8 mouse cellular contexts compared by ENCODE assay signal in the genomic region with DNA sequence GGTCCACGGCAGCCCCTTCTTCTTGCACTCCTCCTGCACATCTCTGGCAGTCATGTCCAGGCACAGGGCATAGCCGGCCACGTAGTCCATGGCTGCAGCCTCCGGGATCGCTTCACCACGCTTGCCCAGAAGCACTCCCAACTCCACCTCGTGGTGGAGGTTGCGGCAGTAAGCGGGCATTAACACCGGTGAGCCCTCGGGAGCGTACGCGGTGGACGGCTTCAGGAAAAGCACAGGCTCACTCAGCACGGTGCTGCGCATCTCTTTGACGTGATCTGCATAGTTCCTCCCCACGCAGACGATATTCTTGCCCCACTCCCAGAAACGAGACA. TPM values are rescaled to one million over a fixed set of nuclear protein-coding genes. Genes with fewer than 3 reads are reported as not detected.
DNase-seq lines count a peak whose midpoint lies in the region; ATAC-seq and TF ChIP-seq lines count a peak whose summit lies in the region.

No protein-coding gene starts in this region.

- no peak for TF ChIP-seq CTCF in E14TG2a.4 (conservative IDR thresholded peaks at IDR 0.05; ENCODE audit: low read length)

- peak overlapping the region; percentile 85 for H3K4me3 ChIP-seq in heart, embryonic 10.5 days
- peak overlapping the region; percentile 98 for H3K4me3 ChIP-seq in E14TG2a.4 (replicated peaks; ENCODE audit: low read length)
- H3K4me3 ChIP-seq in forebrain, embryonic 11.5 days (ENCODE audit: low read depth, low read length), result peak overlapping the region; percentile 76
- peak overlapping the region; percentile 91 for H3K4me3 ChIP-seq in liver, embryonic 13.5 days (replicated peaks)

- peak; percentile 66; the same call in 1 of the 2 replicates for ATAC-seq in forebrain, embryonic 11.5 days (replicated peaks; ENCODE audit: low FRiP score)
- peak; percentile 32 for ATAC-seq in liver, embryonic 13.5 days (ENCODE audit: low read depth)

- no peaks in the 10 kb centered on the region for H3K9me3 ChIP-seq in heart, embryonic 10.5 days
- no peaks in the 10 kb centered on the region for H3K9me3 ChIP-seq in E14TG2a.4 (ENCODE audit: low read length)
- H3K9me3 ChIP-seq in forebrain, embryonic 11.5 days (ENCODE audit: control insufficient read depth, low read length), result no peaks in the 10 kb centered on the region
- H3K9me3 ChIP-seq in liver, embryonic 13.5 days (replicated peaks), result no peaks in the 10 kb centered on the region

- WGBS in heart, embryonic 10.5 days, result under 1% methylated on average over 21 of the region's 21 CpGs
- WGBS in forebrain, embryonic 11.5 days, result 0% methylated on average over 21 of the region's 21 CpGs
- under 1% methylated on average over 21 of the region's 21 CpGs for WGBS in liver, embryonic 13.5 days (ENCODE audit: insufficient replicate concordance)

- H3K27ac ChIP-seq in heart, embryonic 10.5 days, result peak overlapping the region; percentile 96
- H3K27ac ChIP-seq in forebrain, embryonic 11.5 days (ENCODE audit: low read depth, low read length), result peak overlapping the region; percentile 79; the same call in 1 of the 2 replicates
- H3K27ac ChIP-seq in liver, embryonic 13.5 days, result peak overlapping the region; percentile 99

- H3K27me3 ChIP-seq in heart, embryonic 10.5 days (ENCODE audit: insufficient read depth, poor library complexity, severe bottlenecking), result peaks cover 11% of the 10 kb centered on the region
- peaks cover 10% of the 10 kb centered on the region for H3K27me3 ChIP-seq in E14TG2a.4 (ENCODE audit: insufficient read depth, low read length)
- H3K27me3 ChIP-seq in forebrain, embryonic 11.5 days (ENCODE audit: control insufficient read depth, insufficient read depth, low read length), result peaks cover 9% of the 10 kb centered on the region
- 0 out of 2 replicates have a peak, but pooled peaks cover 4% of the 10 kb centered on the region for H3K27me3 ChIP-seq in liver, embryonic 13.5 days

- H3K4me1 ChIP-seq in heart, embryonic 10.5 days, result peaks cover 21% of the 10 kb centered on the region
- peaks cover 29% of the 10 kb centered on the region for H3K4me1 ChIP-seq in E14TG2a.4 (replicated peaks; ENCODE audit: low read depth, low read length)
- peaks cover 10% of the 10 kb centered on the region for H3K4me1 ChIP-seq in forebrain, embryonic 11.5 days (replicated peaks; ENCODE audit: control insufficient read depth, insufficient read depth, low read length)
- H3K4me1 ChIP-seq in liver, embryonic 13.5 days (replicated peaks), result peaks cover 40% of the 10 kb centered on the region

- no peak for DNase-seq in heart, embryonic 10.5 days (ENCODE audit: low spot score)
- DNase-seq in heart, adult 11 months, result no peak
- DNase-seq in forebrain, embryonic 11.5 days (ENCODE audit: low spot score), result no peak
- DNase-seq in liver, embryonic 13.5 days, result no peak
- DNase-seq in urinary bladder, adult 18-20 months (ENCODE audit: low spot score in 2 of 2), result no peak
- DNase-seq in cerebellum, postnatal 25 days, result no peak
- no peak for DNase-seq in thymus, postnatal 14 days

- peak overlapping the region; percentile 84 for H3K4me2 ChIP-seq in forebrain, embryonic 11.5 days (ENCODE audit: low read depth, low read length, severe bottlenecking)
- H3K4me2 ChIP-seq in liver, embryonic 13.5 days, result peak overlapping the region; percentile 85

- peak overlapping the region; percentile 70 for H3K9ac ChIP-seq in forebrain, embryonic 11.5 days (ENCODE audit: low read length)
- H3K9ac ChIP-seq in liver, embryonic 13.5 days, result peak overlapping the region; percentile 96

- peaks cover 15% of the 10 kb centered on the region; the same call in 1 of the 2 replicates for H3K36me3 ChIP-seq in heart, embryonic 10.5 days
- H3K36me3 ChIP-seq in E14TG2a.4 (ENCODE audit: insufficient read depth, low read length), result peaks cover 24% of the 10 kb centered on the region
- no peaks in the 10 kb centered on the region for H3K36me3 ChIP-seq in forebrain, embryonic 11.5 days (ENCODE audit: control insufficient read depth, insufficient read depth, low read length)
- H3K36me3 ChIP-seq in liver, embryonic 13.5 days, result peaks cover 22% of the 10 kb centered on the region

RNA-seq across cellular contexts. Expression of a gene that starts 0.5 kb away (rescaled TPM):
- polyA plus RNA-seq in heart, embryonic 10.5 days (2016; fragmentation: Nextera tagmentation; extraction: Ambion mirVana), result 31.4 and 37.8 TPM in 2 replicates
- polyA plus RNA-seq in forebrain, embryonic 11.5 days (2014; fragmentation: Nextera tagmentation; extraction: Ambion mirVana), result 18.2 and 19.3 TPM in 2 replicates
- 34.6 and 34.9 TPM in 2 replicates for polyA plus RNA-seq in liver, embryonic 13.5 days (2015; fragmentation: Nextera tagmentation; extraction: Ambion mirVana)

RNA-seq across cellular contexts. Expression of a gene that starts 9.8 kb away (rescaled TPM):
- 38.9 and 49.0 TPM in 2 replicates for polyA plus RNA-seq in heart, embryonic 10.5 days (2016; fragmentation: Nextera tagmentation; extraction: Ambion mirVana)
- polyA plus RNA-seq in forebrain, embryonic 11.5 days (2014; fragmentation: Nextera tagmentation; extraction: Ambion mirVana), result 25.4 and 26.7 TPM in 2 replicates
- polyA plus RNA-seq in liver, embryonic 13.5 days (2015; fragmentation: Nextera tagmentation; extraction: Ambion mirVana), result 79.5 and 83.1 TPM in 2 replicates

RNA-seq across cellular contexts. Expression of a gene that starts 16.1 kb away (rescaled TPM):
- 0.21 and 0.85 TPM in 2 replicates for polyA plus RNA-seq in heart, embryonic 10.5 days (2016; fragmentation: Nextera tagmentation; extraction: Ambion mirVana)
- polyA plus RNA-seq in forebrain, embryonic 11.5 days (2014; fragmentation: Nextera tagmentation; extraction: Ambion mirVana), result not detected in 2 replicates
- polyA plus RNA-seq in liver, embryonic 13.5 days (2015; fragmentation: Nextera tagmentation; extraction: Ambion mirVana), result 5.1 and 6.0 TPM in 2 replicates

RNA-seq across cellular contexts. Expression of a gene that starts 36.5 kb away (rescaled TPM):
- polyA plus RNA-seq in heart, embryonic 10.5 days (2016; fragmentation: Nextera tagmentation; extraction: Ambion mirVana), result 59.1 and 71.0 TPM in 2 replicates
- polyA plus RNA-seq in forebrain, embryonic 11.5 days (2014; fragmentation: Nextera tagmentation; extraction: Ambion mirVana), result 71.9 and 82.0 TPM in 2 replicates
- polyA plus RNA-seq in liver, embryonic 13.5 days (2015; fragmentation: Nextera tagmentation; extraction: Ambion mirVana), result 89.3 and 93.2 TPM in 2 replicates

RNA-seq across cellular contexts. Expression of a gene that starts 36.7 kb away (rescaled TPM):
- 31.1 and 36.1 TPM in 2 replicates for polyA plus RNA-seq in heart, embryonic 10.5 days (2016; fragmentation: Nextera tagmentation; extraction: Ambion mirVana)
- 44.7 and 47.3 TPM in 2 replicates for polyA plus RNA-seq in forebrain, embryonic 11.5 days (2014; fragmentation: Nextera tagmentation; extraction: Ambion mirVana)
- polyA plus RNA-seq in liver, embryonic 13.5 days (2015; fragmentation: Nextera tagmentation; extraction: Ambion mirVana), result 37.9 and 38.4 TPM in 2 replicates
